Mouse (Mus musculus) hindbrain, embryonic 14.5 days (tissue): Measurements from ENCODE around the gene Esrra. TPM values are rescaled to one million over a fixed set of nuclear protein-coding genes. Genes with fewer than 3 reads are reported as not detected.

Experiments used
- ATAC-seq: fragments of 200-750 bp; cut with Nextera tagmentation; 2 replicates; pipeline ENCODE4 v1.8.0; 2017; ENCODE audit warnings: moderate number of reproducible peaks, mild to moderate bottlenecking, moderate TSS enrichment, moderate library complexity; ENCODE audit not compliant: low FRiP score
- DNase-seq: peaks from one replicate; pipeline ENCODE4 v3.0.0-alpha.2; 2015; ENCODE audit warnings: low spot score
- H3K27ac ChIP-seq: fragments of 300-500 bp; sonication (generic); 2 replicates; pipeline ENCODE4 v1.5.1; 2014; ENCODE audit warnings: mild to moderate bottlenecking, moderate library complexity
- H3K27me3 ChIP-seq: fragments of 300-500 bp; sonication (generic); 2 replicates; pipeline ENCODE4 v1.6.1; 2014; ENCODE audit warnings: mild to moderate bottlenecking, low read length, mixed read lengths; ENCODE audit not compliant: control insufficient read depth, insufficient read depth
- H3K36me3 ChIP-seq: fragments of 300-500 bp; sonication (generic); replicated peaks from 2 replicates; pipeline ENCODE4 v1.6.1; 2014; ENCODE audit not compliant: control insufficient read depth, insufficient read depth
- H3K4me1 ChIP-seq: fragments of 300-500 bp; sonication (generic); replicated peaks from 2 replicates; pipeline ENCODE4 v1.6.1; 2014; ENCODE audit warnings: antibody characterized with exemption, low read length, mixed read lengths; ENCODE audit not compliant: control insufficient read depth, insufficient read depth
- H3K4me2 ChIP-seq: fragments of 300-500 bp; sonication (generic); replicated peaks from 2 replicates; pipeline ENCODE4 v1.6.1; 2014; ENCODE audit warnings: mild to moderate bottlenecking, moderate library complexity
- H3K4me3 ChIP-seq: fragments of 300-500 bp; sonication (generic); replicated peaks from 2 replicates; pipeline ENCODE4 v1.5.1; 2014; ENCODE audit warnings: mild to moderate bottlenecking, low read length
- H3K9ac ChIP-seq: fragments of 300-500 bp; sonication (generic); 2 replicates; pipeline ENCODE4 v1.6.1; 2014
- H3K9me3 ChIP-seq: fragments of 300-500 bp; sonication (generic); 2 replicates; pipeline ENCODE4 v1.6.1; 2016; ENCODE audit warnings: low read length; ENCODE audit not compliant: control insufficient read depth
- WGBS: fragments of 180-500 bp; shearing (Covaris S2); extraction: QIAGEN DNeasy Blood & Tissue Kit; methylation state at CpG from one replicate; pipeline ENCODE4 v1.1.7; 2014; 5-methylcytosine and 5-hydroxymethylcytosine counted together
- microRNA-seq: library from miRNA; unstranded; fragments of <30 nt; microRNA quantifications from one replicate; pipeline ENCODE4, GENCODE M21; 2016
- polyA plus RNA-seq: library from polyadenylated mRNA; unstranded; fragments of >200 nt; fragmentation: Nextera tagmentation; extraction: Ambion mirVana; gene quantifications from 2 replicates; pipeline ENCODE4 v1.2.1, GENCODE M21; 2014

Esrra gene
- polyA plus RNA-seq, 1 experiment from 2014 or later: 7.3 TPM

DNA sequence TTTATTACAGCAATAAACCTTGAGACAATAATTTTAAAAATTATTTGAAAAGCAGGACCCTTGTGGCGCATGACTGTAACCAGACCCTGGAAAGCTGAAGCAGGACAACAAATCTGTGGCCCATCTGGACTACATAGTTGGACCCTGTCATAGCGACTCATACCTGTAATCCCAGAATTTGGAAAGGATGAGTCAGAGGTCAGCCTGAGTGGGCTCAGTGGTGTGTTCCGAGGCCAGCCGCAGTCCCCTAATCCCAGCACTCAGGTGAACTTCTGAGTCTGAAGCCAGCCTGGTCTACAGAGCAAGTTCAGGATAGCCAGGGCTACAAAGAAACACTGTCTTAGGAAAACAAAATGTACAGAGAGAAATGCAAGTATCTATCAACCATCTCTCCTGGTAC, 60.2 kb downstream of the Esrra start:
- WGBS: 94% methylated on average over 4 of the region's 4 CpGs
- Histone ChIP-seq H3K36me3 (no peaks in the 10 kb centered on the region), H3K27me3 (no peaks in the 10 kb centered on the region), H3K9ac (no peak overlapping the region), H3K27ac (no peak overlapping the region), H3K4me2 (no peak overlapping the region), H3K9me3 (no peaks in the 10 kb centered on the region), H3K4me1 (no peaks in the 10 kb centered on the region), H3K4me3 (no peak overlapping the region)
- DNase-seq: no peak
- ATAC-seq: no peak

Small RNA genes lying within 50 kb of the gene (microRNA-seq; reads per million reads assigned to microRNA genes)
- gene Mir6990: 1.3 reads per million

Other genes starting within 250 kb of the Esrra start
- 10.6 and 11.1 TPM in 2 replicates for gene Rps6ka4, start 81.2 kb downstream of the Esrra start, polyA plus RNA-seq
- gene Ccdc88b, start 63.6 kb downstream of the Esrra start, polyA plus RNA-seq: 0.48 and 0.90 TPM in 2 replicates
- 107 and 118 TPM in 2 replicates for gene Trmt112, start 12.1 kb downstream of the Esrra start, polyA plus RNA-seq
- 291 and 300 TPM in 2 replicates for gene Prdx5, start 11.7 kb downstream of the Esrra start, polyA plus RNA-seq
- gene Catsperz, start 3.6 kb upstream of the Esrra start, polyA plus RNA-seq: 1.7 and 2.3 TPM in 2 replicates
- gene Kcnk4, start 12.7 kb upstream of the Esrra start, polyA plus RNA-seq: 8.5 and 10.9 TPM in 2 replicates
- gene Bad, start 20.0 kb upstream of the Esrra start, polyA plus RNA-seq: 81.8 and 84.5 TPM in 2 replicates
- 60.2 and 68.8 TPM in 2 replicates for gene Gpr137, start 20.7 kb upstream of the Esrra start, polyA plus RNA-seq
- 211 and 215 TPM in 2 replicates for gene Ppp1r14b, start 53.2 kb upstream of the Esrra start, polyA plus RNA-seq
- gene Plcb3, start 54.7 kb upstream of the Esrra start, polyA plus RNA-seq: 10.6 and 11.4 TPM in 2 replicates
- 99.2 and 101 TPM in 2 replicates for gene Fkbp2, start 58.7 kb upstream of the Esrra start, polyA plus RNA-seq
- gene Vegfb, start 65.8 kb upstream of the Esrra start, polyA plus RNA-seq: 54.8 and 57.6 TPM in 2 replicates
- 22.8 and 23.7 TPM in 2 replicates for gene Dnajc4, start 70.8 kb upstream of the Esrra start, polyA plus RNA-seq
- 18.0 and 19.0 TPM in 2 replicates for gene Nudt22, start 74.3 kb upstream of the Esrra start, polyA plus RNA-seq
- gene Trpt1, start 74.3 kb upstream of the Esrra start, polyA plus RNA-seq: 17.8 and 19.8 TPM in 2 replicates
- gene Fermt3, start 97.7 kb upstream of the Esrra start, polyA plus RNA-seq: 3.1 and 3.8 TPM in 2 replicates
- gene Stip1, start 118.2 kb upstream of the Esrra start, polyA plus RNA-seq: 204 and 230 TPM in 2 replicates
- 5.2 and 6.9 TPM in 2 replicates for gene Macrod1, start 135.0 kb upstream of the Esrra start, polyA plus RNA-seq
- 8.7 and 9.5 TPM in 2 replicates for gene Flrt1, start 183.9 kb upstream of the Esrra start, polyA plus RNA-seq